Mouse (Mus musculus): ENCODE measurements around the gene Spout1.

Spout1 gene

DNA sequence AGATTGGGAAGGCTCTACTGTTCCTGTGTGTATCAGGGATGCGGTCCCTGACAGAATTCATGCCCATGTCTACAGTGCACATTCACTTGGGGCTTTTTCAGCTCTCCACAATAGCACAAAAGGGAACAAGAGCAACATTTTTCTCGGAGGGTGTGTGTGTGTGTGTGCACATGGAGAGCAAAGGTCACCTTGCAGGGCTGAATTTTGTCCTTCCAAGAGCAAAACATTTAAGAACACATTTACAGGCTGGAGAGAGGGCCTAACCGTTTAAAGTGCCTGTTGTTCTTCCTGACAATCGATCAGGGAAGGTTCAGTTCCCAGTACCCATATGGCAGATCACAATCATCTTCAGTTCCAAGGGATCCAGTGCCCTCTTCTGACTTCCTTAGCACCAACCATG lies 48.1 kb downstream of the Spout1 start:
- no peak for DNase-seq (ENCODE audit: low read depth, low spot score)

DNA sequence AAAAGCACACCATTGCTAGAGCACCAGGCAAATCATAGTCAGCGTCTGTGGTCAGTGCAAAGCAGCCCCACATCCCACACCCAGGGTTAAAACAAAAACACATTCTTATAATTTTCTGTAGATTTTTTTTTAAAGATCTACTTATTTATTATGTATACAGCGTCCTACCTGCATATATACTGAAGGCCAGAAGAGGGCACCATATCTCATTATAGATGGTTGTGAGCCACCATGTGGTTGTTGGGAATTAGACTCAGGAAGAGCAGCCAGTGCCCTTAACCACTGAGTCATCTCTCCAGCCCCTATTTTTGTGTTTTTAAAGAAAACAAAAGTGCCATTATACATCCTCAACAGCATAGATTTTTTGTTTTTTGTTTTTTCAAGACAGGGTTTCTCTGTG lies 49.5 kb downstream of the Spout1 start:
- DNase-seq (ENCODE audit: low read depth, low spot score), result peak; percentile 56

DNA sequence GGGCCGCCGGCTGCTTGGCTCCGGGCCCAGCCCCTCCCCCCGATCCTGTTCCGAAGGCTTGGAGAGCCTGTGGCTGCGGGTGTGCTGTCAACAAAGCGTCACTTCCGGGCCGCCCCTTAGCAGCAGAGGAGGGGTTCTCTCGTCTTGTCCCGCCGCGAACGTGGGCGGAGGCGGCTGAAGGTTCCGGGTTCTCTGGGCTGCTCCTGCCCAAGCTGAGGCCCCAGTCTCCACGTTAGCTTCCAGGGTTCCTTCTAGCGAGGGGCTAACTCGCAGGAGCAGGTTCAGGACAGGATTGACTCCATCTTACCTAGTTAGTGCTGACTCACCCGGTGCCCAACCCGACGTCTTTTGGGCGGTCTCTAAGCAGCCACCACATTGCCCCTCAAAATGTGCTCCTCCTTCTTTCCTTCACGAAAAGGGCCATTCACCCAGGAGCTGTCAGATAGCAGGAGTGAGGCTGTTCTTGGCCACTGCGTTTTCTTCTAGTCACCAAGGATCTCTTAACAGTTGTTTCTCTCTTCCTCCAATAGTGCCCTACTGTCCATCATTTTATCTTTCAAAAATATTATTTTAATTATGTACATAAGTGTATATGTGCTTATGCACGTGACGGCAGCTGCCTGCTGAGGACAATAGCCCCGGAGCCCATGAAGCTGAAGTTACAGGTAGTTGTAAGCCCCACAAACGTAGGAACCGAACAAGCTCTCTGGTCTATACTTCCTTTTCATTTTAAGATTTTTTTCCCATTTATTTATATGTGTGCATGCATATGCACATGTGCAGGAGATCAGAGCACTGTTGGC lies 53.6 kb downstream of the Spout1 start, which contains the start of gene Zer1:
TSS of gene Zer1 (minus strand) at position 114 of the 803 bp plus-strand sequence.
- peak; percentile 90 for DNase-seq (ENCODE audit: low read depth, low spot score)

DNA sequence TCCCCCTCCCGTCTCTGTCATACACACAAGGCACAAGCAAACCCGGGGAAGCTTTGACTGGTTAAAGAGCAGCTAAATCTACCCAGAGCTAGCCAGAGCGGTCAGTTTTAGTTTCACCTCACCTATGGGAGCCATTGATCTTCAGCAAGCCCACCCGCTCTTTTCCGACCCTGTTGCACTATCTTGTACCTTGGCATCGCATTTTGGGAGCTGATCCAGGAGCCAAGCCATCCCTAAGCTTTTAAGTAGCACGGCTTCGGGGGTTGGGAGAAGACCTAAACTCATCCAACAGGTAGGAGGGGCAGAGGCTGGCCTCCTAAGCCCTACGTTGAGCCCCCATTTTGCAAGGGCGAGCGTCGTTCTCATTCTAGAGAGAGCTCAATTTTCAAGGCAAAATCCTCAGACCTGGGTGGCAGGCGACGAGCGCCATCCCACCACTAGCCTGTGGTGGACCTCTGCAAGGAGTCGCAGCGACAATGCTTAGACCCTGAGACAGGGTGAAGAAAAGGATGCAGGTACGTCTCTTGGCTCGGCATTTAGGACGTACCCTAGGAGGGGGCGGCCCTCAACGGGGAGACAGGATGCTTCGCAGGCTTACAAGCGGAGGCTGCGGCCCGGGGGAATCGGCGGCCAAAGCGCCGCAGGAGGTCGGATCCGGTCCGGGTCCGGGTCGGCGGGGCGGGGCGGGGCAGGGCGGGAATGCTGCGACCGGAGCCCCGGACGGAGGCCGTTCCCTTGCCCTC lies 54.4 kb downstream of the Spout1 start:
- DNase-seq (ENCODE audit: low read depth, low spot score), result no peak

Data from mesoderm, embryonic 11.5 days (tissue).